Mouse (Mus musculus) adrenal gland, postnatal 4 days (tissue): ENCODE data around the gene Pld4. TPM values are rescaled to one million over a fixed set of nuclear protein-coding genes. Genes with fewer than 3 reads are reported as not detected.

Experiments used
- DNase-seq, 2 experiments: peaks; one replicate each; pipeline ENCODE4 v3.0.0; 2021 to 2022; ENCODE audit warnings: low spot score in 2 of 2, mixed read lengths in 2 of 2
- total RNA-seq, 2 experiments: library from RNA; stranded (reverse); gene quantifications; 2 replicates each; pipeline ENCODE4 v1.2.3; 2021

Gene Pld4
- total RNA-seq, 2 experiments from 2014 or later, result 11.8 to 15.2 TPM

- no peak for DNase-seq
Measured at GRCm38 (mm10) chr12:112764991-112765390, 4.5 kb downstream of the Pld4 start.

- no peak for DNase-seq
Measured at GRCm38 (mm10) chr12:112766586-112766985, 6.1 kb downstream of the Pld4 start.

DNA sequence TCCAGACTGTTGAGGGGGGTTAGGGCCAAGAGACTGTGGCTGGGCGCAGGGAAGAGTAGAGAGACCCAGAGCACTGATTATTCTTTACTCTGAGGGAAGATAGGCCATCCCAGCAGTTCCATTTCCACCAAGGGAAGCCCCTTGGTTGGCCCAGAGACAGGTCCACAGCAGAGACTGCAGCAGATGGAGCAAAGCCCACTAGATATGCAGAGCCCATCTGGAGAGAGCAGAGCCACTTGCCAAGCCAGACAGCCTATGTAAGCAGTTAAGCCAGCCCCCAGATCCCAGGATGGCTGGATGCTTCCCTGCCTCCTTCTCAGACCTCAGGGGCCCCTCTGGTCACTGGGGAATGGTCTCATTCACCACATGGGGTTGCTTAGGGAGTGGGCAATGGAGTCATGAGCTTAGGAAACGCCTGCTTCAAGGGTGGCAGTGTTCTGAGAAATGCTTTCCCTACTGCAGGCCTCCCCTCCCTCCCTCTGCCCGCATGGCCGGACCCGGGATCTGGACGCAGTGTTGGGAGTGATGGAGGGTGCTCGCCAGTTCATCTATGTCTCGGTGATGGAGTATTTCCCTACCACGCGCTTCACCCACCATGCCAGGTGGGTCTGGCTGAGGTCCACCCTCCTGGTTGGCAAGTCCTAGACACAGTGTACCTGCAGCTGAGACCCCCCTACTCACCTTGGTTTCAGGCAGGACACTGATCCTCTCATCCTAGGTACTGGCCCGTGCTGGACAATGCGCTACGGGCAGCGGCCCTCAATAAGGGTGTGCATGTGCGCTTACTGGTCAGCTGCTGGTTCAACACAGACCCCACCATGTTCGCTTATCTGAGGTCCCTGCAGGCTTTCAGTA, 6.8 kb downstream of the Pld4 start:
- DNase-seq, result no peak

GRCm38 (mm10) chr12:112768166-112768565, 7.7 kb downstream of the Pld4 start:
- no peak for DNase-seq

DNA sequence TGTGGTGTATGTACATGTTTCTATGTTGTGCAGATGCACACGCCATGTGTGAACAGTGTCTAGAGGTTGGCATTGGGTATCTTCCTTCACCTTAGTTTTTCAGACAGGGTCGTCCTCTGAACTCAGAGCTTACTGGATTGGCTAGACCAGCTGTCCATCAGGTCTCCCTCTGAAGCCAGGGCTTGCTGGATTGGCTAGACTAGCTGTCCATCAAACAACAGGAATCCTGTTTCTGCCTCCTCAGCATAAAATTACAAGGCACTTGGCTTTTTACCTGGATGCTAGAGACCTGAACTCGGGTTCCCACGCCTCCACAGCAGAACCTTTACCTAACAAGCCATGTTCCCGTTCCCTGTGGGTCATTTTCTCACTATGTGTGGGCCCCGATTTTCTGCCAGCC, 8.6 kb downstream of the Pld4 start:
- DNase-seq, result no peak

GRCm38 (mm10) chr12:112769751-112770150, 9.3 kb downstream of the Pld4 start:
- no peak for DNase-seq

- DNase-seq, result no peak
Measured at GRCm38 (mm10) chr12:112770396-112770795, 9.9 kb downstream of the Pld4 start.

- no peak for DNase-seq
Measured at GRCm38 (mm10) chr12:112772306-112772705, 11.9 kb downstream of the Pld4 start.

DNA sequence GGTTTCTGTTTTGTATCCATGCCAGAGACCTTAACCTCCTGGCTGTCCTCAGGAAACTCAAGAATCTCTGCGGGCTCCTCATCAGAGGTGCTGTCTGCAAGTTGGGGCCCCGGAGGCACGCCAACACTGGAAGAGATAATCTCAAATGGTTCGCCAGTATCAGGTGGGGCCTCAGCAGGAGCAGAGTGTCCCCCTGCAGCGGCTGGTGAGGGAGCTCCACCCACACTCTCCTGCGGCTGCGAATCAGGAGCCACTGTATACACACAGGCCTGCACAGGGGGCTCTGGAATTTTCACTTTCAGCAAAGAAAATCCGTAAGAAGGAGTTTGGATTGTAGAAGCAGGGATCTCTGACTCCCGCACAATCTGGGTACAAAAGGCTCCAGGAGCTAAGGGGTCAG, 12.9 kb downstream of the Pld4 start:
- no peak for DNase-seq

DNA sequence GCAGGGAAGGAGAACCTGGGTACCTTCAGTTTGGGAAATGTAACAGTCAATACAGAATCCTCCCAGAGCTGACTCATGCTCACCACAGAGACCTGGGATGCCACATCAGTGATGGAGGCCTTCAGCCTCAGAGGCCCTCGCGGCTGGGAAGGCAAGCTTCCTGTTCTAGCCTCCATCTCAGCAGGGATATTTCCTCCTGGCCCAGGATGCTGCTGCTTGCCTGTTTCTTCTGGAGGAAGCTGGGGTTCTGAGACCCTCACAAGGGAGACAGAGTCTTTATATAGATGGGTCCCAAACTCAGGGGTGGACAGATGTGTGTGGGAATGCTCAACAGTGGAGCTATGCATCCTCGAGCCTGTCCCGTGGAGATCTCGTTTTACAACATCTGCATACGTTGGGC, 13.6 kb downstream of the Pld4 start:
- no peak for DNase-seq

DNA sequence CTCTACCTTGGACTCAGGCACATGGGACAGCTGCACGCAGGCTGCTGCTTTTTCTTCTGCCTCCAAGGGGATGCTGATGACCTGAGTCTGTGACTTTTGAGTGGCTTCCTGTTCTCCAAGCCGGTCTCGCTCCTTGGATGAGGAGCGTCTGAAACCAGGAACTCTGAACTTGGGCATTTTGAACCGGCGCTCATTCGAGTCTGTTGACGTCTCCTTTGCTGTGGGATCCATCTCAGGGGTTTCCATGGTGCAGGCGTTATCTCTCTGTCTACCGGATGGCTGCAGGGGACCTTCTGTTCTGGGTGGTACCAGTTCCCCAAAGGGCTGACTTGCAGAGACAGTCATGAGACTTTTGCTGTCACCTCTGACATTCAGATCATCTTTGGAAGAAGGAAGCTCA, 14.0 kb downstream of the Pld4 start:
- no peak for DNase-seq

- DNase-seq, result no peak
Measured at GRCm38 (mm10) chr12:112791026-112791425, 30.6 kb downstream of the Pld4 start.

DNA sequence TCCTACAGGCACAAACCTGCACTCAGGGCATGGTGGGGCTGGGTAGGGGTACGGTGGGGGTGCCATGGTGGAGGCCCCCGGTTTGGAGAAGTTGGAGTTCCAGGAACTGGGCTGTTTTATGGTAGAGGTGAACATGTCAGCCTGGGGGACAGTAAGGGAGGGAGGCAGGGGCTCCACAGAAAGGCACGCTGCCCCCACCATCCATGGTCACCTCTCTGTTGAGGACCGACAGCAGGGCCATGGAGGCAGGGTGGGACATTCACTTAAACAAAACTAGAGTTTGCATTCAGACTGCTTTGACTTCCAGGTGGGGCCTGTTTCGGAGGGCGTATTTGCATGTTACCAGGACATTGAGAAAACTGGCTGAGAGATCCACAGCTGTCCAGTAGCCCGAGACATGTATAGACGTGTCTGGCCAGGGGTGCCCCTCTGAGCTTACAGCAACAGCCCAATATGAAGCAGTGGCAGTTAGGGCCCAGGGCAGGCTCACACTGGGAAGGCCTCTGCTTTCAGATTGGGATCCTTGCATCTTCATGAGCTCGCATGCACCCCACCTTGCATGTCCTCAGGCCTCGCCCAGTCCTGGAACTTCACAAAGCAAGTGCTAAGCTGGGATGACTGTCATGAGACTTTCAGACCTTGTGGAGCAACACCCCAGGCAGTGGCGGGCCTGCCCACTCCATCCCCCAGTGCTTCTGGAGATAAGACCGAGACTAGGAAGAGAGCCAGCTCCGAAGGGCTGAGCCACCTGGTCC, 33.3 kb downstream of the Pld4 start:
- DNase-seq, result no peak

DNA sequence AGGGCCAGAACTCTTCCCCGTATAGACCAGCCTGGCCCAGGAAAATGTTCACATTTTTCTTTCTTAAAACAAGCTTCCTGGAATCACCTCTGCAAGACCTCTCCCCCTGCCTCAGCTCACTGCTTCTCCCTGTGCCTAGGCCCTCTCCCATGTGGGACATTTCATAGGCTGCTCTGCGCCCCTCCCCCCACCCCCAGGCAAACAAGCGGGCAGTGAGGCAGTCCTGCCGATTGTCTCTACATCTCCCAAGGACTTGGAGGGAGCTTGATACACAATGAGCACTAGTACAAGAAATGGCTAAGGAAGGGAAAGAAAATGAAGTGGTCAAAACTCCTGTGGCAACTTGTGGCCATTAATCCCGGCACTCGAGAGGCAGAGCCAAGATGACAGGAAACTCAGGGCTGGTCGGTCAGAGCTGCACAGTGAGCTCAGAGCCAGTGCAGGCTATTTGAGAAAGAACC, 33.9 kb downstream of the Pld4 start:
- DNase-seq, result no peak

- no peak for DNase-seq
Measured at GRCm38 (mm10) chr12:112794998-112795397, 34.5 kb downstream of the Pld4 start.

GRCm38 (mm10) chr12:112795466-112796104, 35.1 kb downstream of the Pld4 start:
- no peak for DNase-seq

- no peak for DNase-seq
Measured at GRCm38 (mm10) chr12:112796551-112797510, 36.4 kb downstream of the Pld4 start.

DNA sequence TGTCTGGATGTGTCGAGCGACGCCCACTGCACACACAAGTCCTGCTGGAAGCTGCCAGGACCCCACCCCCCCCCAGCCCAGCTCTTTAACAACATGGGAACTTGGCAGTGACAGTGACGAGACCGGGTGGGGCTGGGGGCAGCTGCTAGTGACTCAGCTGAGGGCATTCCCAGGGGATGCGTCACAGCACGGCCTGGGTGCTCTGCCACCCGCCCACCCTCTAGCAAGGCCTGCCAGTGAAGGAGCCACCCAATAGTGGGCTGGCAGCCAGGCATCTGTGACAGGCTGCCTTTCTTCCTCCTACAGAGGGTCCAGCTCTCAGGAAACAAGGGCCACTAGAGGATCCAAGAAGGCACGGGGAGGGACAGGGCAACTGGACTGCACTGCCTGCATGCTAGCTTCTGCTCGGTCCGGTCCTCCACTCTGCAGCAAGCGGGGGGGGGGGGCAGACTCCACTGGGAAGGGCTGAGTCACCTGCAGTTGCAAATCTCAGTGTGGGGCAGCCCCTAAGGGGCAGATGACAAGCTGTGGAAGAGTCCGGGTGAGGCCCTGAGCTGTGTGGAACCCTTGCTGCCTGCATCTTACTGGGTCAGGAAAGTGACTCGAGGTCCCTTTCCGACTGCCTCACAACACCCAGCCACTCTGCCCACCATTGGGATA, 37.3 kb downstream of the Pld4 start:
- DNase-seq, result peak in 1 of 2 experiments; percentile 45

- DNase-seq, result no peak
Measured at GRCm38 (mm10) chr12:112798332-112798681, 37.9 kb downstream of the Pld4 start.

DNA sequence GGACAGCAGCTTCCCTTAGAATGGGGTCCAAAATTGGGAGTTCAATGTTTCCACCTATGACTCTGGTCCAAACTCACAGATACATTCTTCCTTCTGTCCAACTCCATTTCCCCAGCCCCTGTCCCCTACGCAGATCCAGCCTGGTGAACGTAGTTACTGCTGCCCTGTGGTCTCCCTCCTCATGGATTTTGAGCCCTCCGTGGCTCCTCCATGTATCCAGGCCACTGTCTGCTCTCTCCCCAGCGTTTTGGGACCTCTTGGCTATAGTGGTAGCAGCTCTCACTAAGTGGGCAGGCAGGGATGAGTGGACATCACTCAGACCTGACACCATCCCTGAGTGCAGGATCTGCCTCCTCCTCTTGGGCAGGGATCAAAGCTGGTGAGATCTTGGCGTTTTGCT, 38.3 kb downstream of the Pld4 start:
- no peak for DNase-seq
